Mouse (Mus musculus) monocyte, adult 5-6 weeks (primary cell): ENCODE measurements around the gene C2cd4d. TPM values are rescaled to one million over a fixed set of nuclear protein-coding genes. Genes with fewer than 3 reads are reported as not detected.

Experiments used
- ATAC-seq: fragments of 153-309, 156-312 bp; replicated peaks from 2 replicates; pipeline ENCODE4 v1.8.0; 2017; ENCODE audit warnings: mild to moderate bottlenecking; ENCODE audit not compliant: low TSS enrichment, insufficient number of reproducible peaks, severe bottlenecking, poor library complexity, low FRiP score
- total RNA-seq: library from RNA; stranded (forward); fragments of 200-1000, 200-491, 200-594 nt; gene quantifications from 3 replicates; pipeline ENCODE4 v1.2.3, GENCODE M21; 2017

The C2cd4d gene
- total RNA-seq, 1 experiment from 2014 or later, result not detected

- no peak for ATAC-seq
Observed at GRCm38 (mm10) chr3:94374636-94375035, 12.4 kb downstream of the C2cd4d start.

DNA sequence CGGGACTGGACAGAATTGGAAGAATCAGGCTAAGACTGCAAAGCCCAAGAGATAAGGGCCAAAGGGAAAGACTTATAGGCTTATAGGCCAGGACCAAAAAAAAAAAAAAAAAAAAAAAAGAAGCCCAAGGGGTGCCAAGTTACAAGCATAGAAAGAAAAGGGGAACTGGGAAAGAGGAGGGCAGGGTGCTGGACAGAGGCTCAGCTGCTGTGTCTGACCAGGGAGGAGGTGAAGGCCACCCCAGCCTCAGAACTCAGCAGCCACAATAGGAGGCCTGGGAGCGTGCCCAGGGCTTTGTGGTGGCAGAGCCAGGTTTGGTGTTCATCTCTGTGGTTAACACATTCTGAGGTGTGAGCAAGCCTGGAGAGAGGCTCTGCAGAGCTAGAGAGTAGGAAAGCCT lies 12.9 kb downstream of the C2cd4d start:
- no peak for ATAC-seq

DNA sequence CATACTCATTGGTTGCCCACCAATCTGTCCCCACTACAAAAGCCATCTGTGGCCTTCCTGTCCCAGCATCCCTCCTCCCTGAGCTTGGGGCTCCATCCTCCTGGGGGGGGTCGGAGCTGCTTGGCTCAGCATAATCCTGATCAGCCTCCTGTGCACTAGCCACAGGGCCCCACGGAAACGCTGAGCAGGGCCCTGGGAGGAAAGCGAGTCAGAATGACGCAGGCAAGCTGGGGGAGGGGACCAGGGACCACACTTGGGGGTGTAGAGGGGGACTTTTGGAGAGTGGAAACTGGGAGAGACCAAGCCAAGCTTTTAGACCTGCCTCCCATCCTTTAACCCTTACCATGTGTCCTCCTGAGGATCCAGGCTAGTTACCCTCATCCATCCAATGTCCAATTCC lies 13.6 kb downstream of the C2cd4d start:
- no peak for ATAC-seq

DNA sequence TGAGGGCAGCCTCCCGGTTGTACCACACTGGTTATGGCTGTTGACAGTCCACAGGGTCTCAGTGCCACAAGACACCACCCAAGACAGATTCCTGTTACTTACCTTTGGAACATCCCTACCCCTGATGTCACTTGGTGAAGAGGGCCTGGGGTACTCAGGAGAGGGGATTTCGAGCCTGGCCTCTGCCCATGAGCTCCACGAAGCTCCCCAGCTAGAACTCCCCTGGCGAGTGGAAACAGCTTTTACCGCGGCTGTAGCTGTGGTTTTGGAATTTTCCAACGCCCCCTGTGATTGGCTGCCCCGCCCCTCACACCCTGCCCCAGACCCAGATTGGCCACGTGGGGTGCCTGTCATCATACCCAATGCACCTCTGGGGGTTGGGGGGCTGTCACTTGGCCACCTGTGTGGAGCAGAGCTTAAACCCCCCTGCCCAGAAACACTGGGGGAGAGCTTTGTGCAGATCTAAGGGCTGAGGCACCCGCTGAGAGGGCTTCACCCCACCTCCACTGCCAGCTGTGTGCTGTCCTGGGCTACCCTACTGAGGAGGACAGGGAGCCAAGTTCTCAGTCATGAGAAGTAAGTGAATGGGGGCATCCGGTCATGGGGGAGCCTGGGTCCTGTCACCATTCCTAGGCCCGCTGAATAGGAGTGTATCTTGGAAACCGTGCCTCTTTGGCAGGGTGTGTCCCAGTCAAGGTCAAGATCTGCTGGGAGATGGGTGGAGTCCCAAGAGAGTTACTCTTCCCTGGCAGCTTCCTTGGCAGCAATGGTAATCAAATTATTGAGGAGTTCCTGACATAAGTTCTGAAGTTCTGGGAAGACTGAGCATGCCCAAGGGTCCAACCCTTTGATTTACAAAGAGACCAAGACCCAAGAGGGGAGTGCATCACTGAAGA lies 15.0 kb downstream of the C2cd4d start:
- ATAC-seq, result no peak

DNA sequence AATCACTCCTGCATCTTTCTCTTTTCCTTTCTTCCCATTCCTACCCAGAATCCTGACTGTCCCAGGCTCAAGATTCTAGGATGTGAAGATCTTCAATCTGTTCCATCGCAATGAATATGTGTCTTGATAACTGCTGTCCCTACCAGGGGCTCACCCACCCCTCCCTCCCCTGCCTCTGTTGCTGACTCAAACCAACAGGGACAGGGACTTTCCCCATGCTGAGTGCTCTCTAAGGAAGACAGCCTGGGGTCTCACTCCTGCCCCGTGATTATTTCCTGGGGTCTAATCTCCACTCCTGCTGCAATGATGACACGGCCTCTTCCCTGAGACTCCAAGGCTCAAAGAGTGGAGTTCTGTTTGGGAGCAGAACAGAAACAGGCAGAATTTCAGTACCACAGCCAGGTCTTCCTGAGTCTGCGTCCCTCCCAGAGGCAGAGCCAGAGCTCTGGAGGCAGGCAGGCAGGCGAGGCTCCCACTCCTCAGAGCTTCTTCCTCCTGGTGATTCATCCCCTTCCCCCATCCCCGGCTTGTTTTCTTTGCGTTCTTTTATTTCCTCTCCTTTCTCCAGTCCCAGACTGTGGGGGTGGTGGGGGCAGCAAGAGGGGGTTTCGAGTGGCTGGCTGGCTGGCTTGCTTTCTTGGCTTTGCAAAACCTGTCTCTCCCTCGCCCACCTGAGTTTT lies 17.7 kb downstream of the C2cd4d start:
- ATAC-seq, result no peak

DNA sequence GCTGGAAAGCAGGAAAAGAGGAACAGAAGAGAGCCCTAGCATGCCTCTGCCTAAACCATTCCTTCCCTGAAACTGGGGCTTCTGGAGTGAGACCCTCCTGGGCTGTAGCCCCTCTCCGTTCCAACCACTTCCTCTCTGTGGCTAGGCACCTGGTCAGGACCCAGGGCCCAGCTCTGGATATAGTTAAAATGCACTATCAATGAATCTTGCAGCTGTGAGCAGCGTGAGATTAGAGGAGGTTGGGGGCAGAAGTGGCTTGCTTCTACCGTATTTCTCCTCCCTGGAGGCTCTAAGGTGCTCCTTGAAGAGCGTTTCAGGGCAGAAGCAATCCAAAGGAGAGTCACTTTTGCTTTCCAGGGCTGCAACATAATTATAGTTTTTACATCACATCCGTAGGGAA lies 20.1 kb downstream of the C2cd4d start:
- no peak for ATAC-seq

DNA sequence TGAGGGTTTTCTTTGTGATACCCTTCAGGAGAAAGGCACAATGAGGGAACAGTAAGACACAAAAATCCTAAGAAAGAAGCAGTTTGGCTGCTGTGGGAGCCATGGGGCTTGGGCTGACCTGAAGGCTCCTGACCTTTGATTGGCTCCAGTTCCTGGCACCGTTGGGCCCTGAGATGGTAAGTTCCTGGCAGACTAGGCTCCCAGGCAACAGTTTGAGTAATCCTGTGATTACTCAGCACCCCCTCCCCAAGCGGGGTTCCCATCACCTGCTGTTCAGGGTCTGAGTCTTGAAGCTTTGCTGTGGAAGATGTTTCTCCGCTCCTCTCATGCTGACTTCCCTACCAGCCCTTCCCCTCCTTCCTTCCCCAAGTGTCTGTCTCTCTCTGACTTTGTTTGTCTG lies 21.2 kb downstream of the C2cd4d start:
- ATAC-seq, result no peak

GRCm38 (mm10) chr3:94386671-94387070 lies 24.4 kb downstream of the C2cd4d start:
- ATAC-seq, result no peak

- ATAC-seq, result no peak
Observed at GRCm38 (mm10) chr3:94387391-94387790, 25.2 kb downstream of the C2cd4d start.

DNA sequence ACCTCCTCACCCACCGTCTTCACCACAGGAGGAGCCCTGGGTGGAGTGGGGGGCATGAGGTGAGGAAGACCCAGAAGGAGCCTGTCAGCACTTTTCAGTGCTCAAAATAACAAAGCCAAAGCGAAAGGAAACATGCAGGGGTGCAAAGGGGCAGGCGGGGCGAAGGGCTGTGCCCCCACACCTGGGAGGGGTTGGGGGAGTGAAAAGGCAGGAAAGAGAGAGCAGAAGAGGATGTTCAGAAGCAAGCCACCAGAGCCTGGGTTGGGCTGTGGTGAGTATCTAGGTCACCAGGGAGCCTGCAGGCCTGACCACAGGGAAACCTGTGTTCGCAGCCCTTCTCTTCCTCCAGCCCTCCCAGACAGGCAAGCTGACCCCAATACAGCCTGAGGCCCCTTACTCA lies 25.8 kb downstream of the C2cd4d start:
- no peak for ATAC-seq

DNA sequence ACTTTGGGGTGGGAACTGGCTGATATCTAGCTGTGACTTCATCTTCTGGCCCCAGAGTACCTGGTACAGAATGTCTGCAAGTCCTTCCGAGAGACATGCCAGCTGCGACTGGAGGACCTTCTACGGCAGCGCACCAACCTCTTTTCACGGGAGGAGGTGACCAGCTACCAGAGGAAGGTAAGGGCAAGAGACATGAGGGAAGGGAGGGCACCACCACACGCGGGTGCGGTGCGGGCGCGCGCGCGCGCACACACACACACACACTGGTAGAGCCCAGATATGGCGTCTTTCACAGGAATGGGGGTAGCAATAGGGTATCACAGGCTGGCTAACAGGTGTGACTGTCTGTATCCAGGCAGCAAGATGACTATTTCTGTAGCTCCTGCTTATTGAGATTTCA lies 27.2 kb downstream of the C2cd4d start:
- ATAC-seq, result no peak

DNA sequence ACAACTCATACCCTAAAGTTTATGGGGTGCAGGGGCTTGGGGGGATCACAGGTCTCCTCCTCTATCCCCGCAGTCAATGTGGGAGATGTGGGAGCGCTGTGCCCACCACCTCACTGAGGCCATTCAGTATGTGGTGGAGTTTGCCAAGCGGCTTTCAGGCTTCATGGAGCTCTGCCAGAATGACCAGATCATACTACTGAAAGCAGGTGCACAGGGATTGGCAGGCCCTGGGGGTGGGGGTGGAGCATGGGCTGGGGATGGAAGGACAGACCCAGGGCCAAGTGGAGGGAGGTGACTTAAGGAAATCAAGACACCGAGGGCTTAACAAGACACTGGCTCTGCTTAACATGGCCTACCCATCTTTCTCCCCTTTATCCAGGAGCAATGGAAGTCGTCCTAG lies 28.8 kb downstream of the C2cd4d start:
- no peak for ATAC-seq

- no peak for ATAC-seq
Observed at GRCm38 (mm10) chr3:94392128-94392527, 29.9 kb downstream of the C2cd4d start.

- ATAC-seq, result no peak
Observed at GRCm38 (mm10) chr3:94393049-94393448, 30.8 kb downstream of the C2cd4d start.

GRCm38 (mm10) chr3:94396336-94396735 lies 34.1 kb downstream of the C2cd4d start:
- ATAC-seq, result no peak

GRCm38 (mm10) chr3:94396851-94397250 lies 34.6 kb downstream of the C2cd4d start:
- no peak for ATAC-seq

DNA sequence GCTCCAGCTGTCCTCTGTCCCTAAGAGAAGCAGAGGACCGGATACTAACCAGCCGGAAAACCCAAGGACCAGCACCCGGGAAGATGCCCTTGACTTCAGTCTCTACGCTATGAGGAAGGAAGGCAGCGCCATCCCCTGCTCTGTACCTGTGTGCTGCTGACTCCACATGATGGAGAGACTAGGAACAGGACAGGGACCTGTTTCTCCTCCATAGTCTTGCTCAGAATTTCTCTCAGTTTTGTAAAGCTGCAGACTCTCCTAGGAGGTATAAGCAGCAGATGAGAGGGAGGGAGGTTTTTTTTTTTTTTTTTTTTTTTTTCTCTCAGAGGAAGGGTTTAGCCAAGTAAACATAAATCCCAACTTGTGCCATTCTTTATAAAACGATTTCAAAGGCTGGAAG lies 36.0 kb downstream of the C2cd4d start, which contains the start of gene Lingo4:
TSS of gene Lingo4 (plus strand) at position 301 of the 400 bp plus-strand sequence.
- ATAC-seq, result no peak

DNA sequence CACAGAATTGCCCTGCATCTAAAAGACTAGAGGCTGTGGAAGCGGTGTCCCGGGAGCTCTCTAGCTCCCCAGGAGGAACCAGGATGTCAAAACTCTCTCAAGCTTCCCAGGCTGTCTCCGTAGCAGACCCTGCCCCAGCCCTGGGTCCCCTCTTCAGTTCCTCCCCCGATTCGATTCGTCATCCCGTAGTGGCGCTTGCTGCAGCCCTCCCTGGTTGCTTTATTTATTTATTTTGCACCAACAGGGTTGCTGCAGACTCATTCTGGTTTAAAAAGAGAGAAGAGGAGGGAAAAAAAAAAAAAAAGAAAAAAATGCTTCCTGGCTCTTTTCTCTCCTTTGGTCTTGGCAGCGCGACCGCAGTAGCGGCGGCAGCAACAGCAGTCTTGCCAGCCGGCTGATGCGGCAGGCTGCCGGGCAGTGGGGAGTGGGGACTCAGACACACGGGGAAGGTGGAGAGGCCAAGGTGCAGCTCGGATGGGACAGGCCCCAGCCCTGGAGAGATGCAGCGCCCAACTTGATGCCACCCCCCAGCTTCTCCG lies 36.8 kb downstream of the C2cd4d start:
- ATAC-seq, result no peak

- no peak for ATAC-seq
Observed at GRCm38 (mm10) chr3:94399663-94400310, 37.5 kb downstream of the C2cd4d start.
